In genomic region chr16:94205528-94206484, GRCm38 (mm10) we compare ENCODE assay signal across 14 mouse cellular contexts.
DNase-seq lines count a peak whose midpoint lies in the region; ATAC-seq lines count a peak whose summit lies in the region.
"Had no signal": no experiment of that assay in that cellular context is flagged by ENCODE, and none has a peak within 500 bp of the region (broad histone marks: within the 10 kb centered on the region; RNA-seq: fewer than 3 reads in every experiment).

No protein-coding gene starts in this region.

- peak overlapping the region; percentile 20 for H3K4me2 ChIP-seq in heart, embryonic 15.5 days
- H3K4me2 ChIP-seq in neural tube, embryonic 15.5 days: no peak overlapping the region
- H3K4me2 ChIP-seq in hindbrain, embryonic 16.5 days (ENCODE audit: low read length): no peak overlapping the region

- H3K27ac ChIP-seq in heart, embryonic 15.5 days: peak overlapping the region; percentile 26; the same call in 1 of the 2 replicates
- no peak overlapping the region for H3K27ac ChIP-seq in neural tube, embryonic 15.5 days (replicated peaks)
- H3K27ac ChIP-seq in hindbrain, embryonic 16.5 days (ENCODE audit: low read depth, low read length): no peak overlapping the region

- 54% methylated on average over 26 of the region's 26 CpGs for WGBS in heart, embryonic 15.5 days
- 77% methylated on average over 26 of the region's 26 CpGs for WGBS in neural tube, embryonic 15.5 days
- 77% methylated on average over 26 of the region's 26 CpGs for WGBS in hindbrain, embryonic 16.5 days

- H3K9me3 ChIP-seq in heart, embryonic 15.5 days (replicated peaks): no peaks in the 10 kb centered on the region
- no peaks in the 10 kb centered on the region for H3K9me3 ChIP-seq in neural tube, embryonic 15.5 days (replicated peaks)
- no peaks in the 10 kb centered on the region for H3K9me3 ChIP-seq in hindbrain, embryonic 16.5 days (ENCODE audit: control insufficient read depth, low read length)

- H3K4me1 ChIP-seq in heart, embryonic 15.5 days (replicated peaks): peaks cover 33% of the 10 kb centered on the region
- H3K4me1 ChIP-seq in neural tube, embryonic 15.5 days: peaks cover 12% of the 10 kb centered on the region; the same call in 1 of the 2 replicates
- no peaks in the 10 kb centered on the region for H3K4me1 ChIP-seq in hindbrain, embryonic 16.5 days (ENCODE audit: control insufficient read depth, insufficient read depth, low read depth, low read length)

- no peak overlapping the region for H3K9ac ChIP-seq in heart, embryonic 15.5 days
- H3K9ac ChIP-seq in neural tube, embryonic 15.5 days (replicated peaks): no peak overlapping the region
- no peak overlapping the region for H3K9ac ChIP-seq in hindbrain, embryonic 16.5 days (ENCODE audit: low read depth, low read length)

- ATAC-seq in heart, embryonic 15.5 days (replicated peaks; ENCODE audit: insufficient number of reproducible peaks, insufficient read depth, low FRiP score, low read depth): no peak
- no peak for ATAC-seq in CD4-positive, CD25-positive, alpha-beta regulatory T cell, adult 4 months
- ATAC-seq in neural tube, embryonic 15.5 days (ENCODE audit: low FRiP score): no peak
- ATAC-seq in hindbrain, embryonic 16.5 days: no peak
- ATAC-seq: Patski had no signal

- H3K36me3 ChIP-seq in heart, embryonic 15.5 days: no peaks in the 10 kb centered on the region
- no peaks in the 10 kb centered on the region for H3K36me3 ChIP-seq in neural tube, embryonic 15.5 days
- H3K36me3 ChIP-seq in hindbrain, embryonic 16.5 days (ENCODE audit: control insufficient read depth, insufficient read depth, low read length): no peaks in the 10 kb centered on the region

- no peak for DNase-seq in heart, postnatal 25 days (ENCODE audit: low spot score)
- peak; percentile 10 to 21 for DNase-seq in spleen, postnatal 36 days (ENCODE audit: low spot score in 2 of 2)
- DNase-seq in spleen, adult 18-20 months: no peak
- DNase-seq in kidney, postnatal 25 days: peak; percentile 24 to 48
- DNase-seq: adrenal gland, postnatal 10 days; cerebellum, adult 11 months; lung, adult 2 months; midbrain, embryonic 14.5 days; thymus, postnatal 14 days had no signal

- intact Hi-C loops in heart, postnatal 25 days (cut with DNase I): no loop called here

- H3K27me3 ChIP-seq in heart, embryonic 15.5 days: no peaks in the 10 kb centered on the region
- peaks cover 3% of the 10 kb centered on the region; the same call in 1 of the 2 replicates for H3K27me3 ChIP-seq in neural tube, embryonic 15.5 days (replicated peaks)
- no peaks in the 10 kb centered on the region for H3K27me3 ChIP-seq in hindbrain, embryonic 16.5 days (replicated peaks; ENCODE audit: control insufficient read depth, insufficient read depth, low read length)
- H3K27me3 ChIP-seq: Patski had no signal

- H3K4me3 ChIP-seq in heart, embryonic 15.5 days: no peak overlapping the region
- no peak overlapping the region for H3K4me3 ChIP-seq in neural tube, embryonic 15.5 days (replicated peaks)
- no peak overlapping the region for H3K4me3 ChIP-seq in hindbrain, embryonic 16.5 days (ENCODE audit: low read length)

Comparison
In these comparisons a context has a peak if more than half of its experiments do, and no peak if none do; other contexts are left out.
1. DNase-seq: peak in spleen, postnatal 36 days (2 of 2) and kidney, postnatal 25 days (2 of 2); none in heart, postnatal 25 days (single experiment) and spleen, adult 18-20 months (0 of 2).